Comparison of ENCODE assay signal across 15 mouse cellular contexts in the genomic region with DNA sequence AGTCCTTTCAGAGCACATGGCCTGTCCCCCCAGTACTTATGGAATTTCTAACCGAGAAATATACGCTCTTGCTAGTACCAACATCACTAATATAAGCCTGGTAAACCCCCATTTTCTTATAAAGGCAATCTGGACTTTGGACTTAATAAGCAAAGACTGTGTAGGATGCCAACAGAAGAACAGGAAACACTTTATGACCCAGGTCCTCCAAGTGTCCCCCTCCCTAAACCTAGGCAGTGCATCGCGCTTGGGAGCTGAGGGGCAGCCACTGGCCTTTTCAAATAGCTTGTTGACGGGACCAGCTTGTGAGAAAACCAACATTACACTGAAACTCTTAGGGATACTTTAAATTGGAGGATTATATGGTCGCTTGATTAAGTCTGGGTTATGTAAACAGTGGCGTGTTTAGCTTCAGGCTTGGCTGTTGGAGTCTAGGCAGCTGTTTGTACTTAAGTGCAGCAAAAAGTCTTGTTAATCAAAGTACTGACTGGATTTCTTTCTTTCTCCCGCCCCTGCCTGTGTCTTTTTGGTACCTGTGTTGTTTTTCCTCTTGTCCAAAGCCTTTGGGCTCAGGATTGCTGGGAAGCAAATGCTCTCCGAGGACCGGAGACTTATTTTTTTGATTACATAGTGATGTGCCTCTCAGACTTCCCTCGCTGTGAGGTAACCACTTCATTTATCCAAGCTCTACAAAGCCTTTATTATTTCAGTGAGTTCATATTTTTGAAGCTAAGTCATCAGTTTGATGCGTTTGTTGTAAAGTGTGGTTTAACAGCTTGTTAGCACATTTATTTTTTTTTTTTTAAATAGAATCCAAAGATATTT.
DNase-seq lines count a peak whose midpoint lies in the region; ATAC-seq and TF ChIP-seq lines count a peak whose summit lies in the region.
"Had no signal": no experiment of that assay in that cellular context is flagged by ENCODE, and none has a peak within 500 bp of the region (broad histone marks: within the 10 kb centered on the region; RNA-seq: fewer than 3 reads in every experiment).

No protein-coding gene starts in this region.

- no peaks in the 10 kb centered on the region for H3K36me3 ChIP-seq in heart, embryonic 12.5 days
- no peaks in the 10 kb centered on the region for H3K36me3 ChIP-seq in lung, postnatal 0 days (ENCODE audit: insufficient read depth, low read length)
- H3K36me3 ChIP-seq in limb, embryonic 10.5 days = no peaks in the 10 kb centered on the region
- H3K36me3 ChIP-seq: embryonic facial prominence, embryonic 15.5 days had no signal

- no peak overlapping the region for H3K9ac ChIP-seq in heart, embryonic 12.5 days
- H3K9ac ChIP-seq in lung, postnatal 0 days (replicated peaks; ENCODE audit: low read depth) = no peak overlapping the region
- H3K9ac ChIP-seq: embryonic facial prominence, embryonic 15.5 days; liver, embryonic 14.5 days had no signal

- TF ChIP-seq EP300 in lung, postnatal 0 days (IDR thresholded peaks at IDR 0.05) = no peak

- H3K4me1 ChIP-seq in heart, embryonic 12.5 days (replicated peaks) = peaks cover 8% of the 10 kb centered on the region; the same call in 1 of the 2 replicates
- H3K4me1 ChIP-seq in lung, postnatal 0 days (ENCODE audit: insufficient read depth, low read depth, low read length) = no peaks in the 10 kb centered on the region
- H3K4me1 ChIP-seq in limb, embryonic 10.5 days = peaks cover 28% of the 10 kb centered on the region
- H3K4me1 ChIP-seq: megakaryocyte, embryonic 14.5 days had no signal

- DNase-seq in heart, adult 18-20 months = no peak
- peak; percentile 7 for DNase-seq in lung, postnatal 0 days (ENCODE audit: low spot score)
- DNase-seq in lung, adult 18-20 months = no peak
- peak; percentile 37 for DNase-seq in limb, embryonic 10.5 days (ENCODE audit: low spot score)
- DNase-seq in frontal cortex, postnatal 25 days (ENCODE audit: low spot score in 2 of 2) = no peak
- DNase-seq in thymus, postnatal 36 days = no peak
- DNase-seq: adrenal gland, postnatal 36 days; cerebellum, adult 18-20 months; right cerebral cortex, postnatal 4 days had no signal

- H3K9me3 ChIP-seq in heart, embryonic 12.5 days (replicated peaks) = no peaks in the 10 kb centered on the region
- H3K9me3 ChIP-seq in lung, postnatal 0 days (ENCODE audit: low read length) = no peaks in the 10 kb centered on the region
- H3K9me3 ChIP-seq in limb, embryonic 10.5 days (replicated peaks) = no peaks in the 10 kb centered on the region
- H3K9me3 ChIP-seq: embryonic facial prominence, embryonic 15.5 days; megakaryocyte, embryonic 14.5 days had no signal

- H3K4me2 ChIP-seq in heart, embryonic 12.5 days = no peak overlapping the region
- H3K4me2 ChIP-seq in lung, postnatal 0 days (replicated peaks; ENCODE audit: low read depth, low read length) = no peak overlapping the region
- H3K4me2 ChIP-seq: embryonic facial prominence, embryonic 15.5 days had no signal

- peak overlapping the region; percentile 56 for H3K27ac ChIP-seq in heart, embryonic 12.5 days (ENCODE audit: poor library complexity, severe bottlenecking)
- no peak overlapping the region for H3K27ac ChIP-seq in lung, postnatal 0 days (ENCODE audit: low read length)
- peak overlapping the region; percentile 59 for H3K27ac ChIP-seq in limb, embryonic 10.5 days
- H3K27ac ChIP-seq: embryonic facial prominence, embryonic 15.5 days; layer of hippocampus, adult 2 months; liver, embryonic 14.5 days had no signal

- no peak for ATAC-seq in heart, embryonic 12.5 days (ENCODE audit: insufficient number of reproducible peaks, low FRiP score)
- ATAC-seq in lung, postnatal 0 days = no peak
- ATAC-seq in megakaryocyte-erythroid progenitor cell, adult 5-6 weeks (replicated peaks; ENCODE audit: low FRiP score, low TSS enrichment, poor library complexity, severe bottlenecking) = no peak

- 53% methylated on average over 12 of the region's 12 CpGs for WGBS in heart, embryonic 12.5 days
- WGBS in lung, postnatal 0 days = 35% methylated on average over 12 of the region's 12 CpGs
- 42% methylated on average over 12 of the region's 12 CpGs for whole genome bisulfite sequencing in limb, embryonic 10.5 days

- no peak for TF ChIP-seq CTCF in lung, postnatal 0 days (IDR thresholded peaks at IDR 0.05)

- no peaks in the 10 kb centered on the region for H3K27me3 ChIP-seq in heart, embryonic 12.5 days (replicated peaks)
- H3K27me3 ChIP-seq in lung, postnatal 0 days (replicated peaks; ENCODE audit: insufficient read depth, low read length) = no peaks in the 10 kb centered on the region
- no peaks in the 10 kb centered on the region for H3K27me3 ChIP-seq in limb, embryonic 10.5 days (ENCODE audit: low read depth, poor library complexity, severe bottlenecking)
- H3K27me3 ChIP-seq: megakaryocyte, embryonic 14.5 days had no signal

- H3K4me3 ChIP-seq in heart, embryonic 12.5 days = no peak overlapping the region
- no peak overlapping the region for H3K4me3 ChIP-seq in lung, postnatal 0 days (ENCODE audit: low read depth, low read length)
- no peak overlapping the region for H3K4me3 ChIP-seq in limb, embryonic 10.5 days
- H3K4me3 ChIP-seq: embryonic facial prominence, embryonic 15.5 days; layer of hippocampus, adult 2 months; megakaryocyte, embryonic 14.5 days had no signal

Comparison
In these comparisons a context has a peak if more than half of its experiments do, and no peak if none do; other contexts are left out.
1. DNase-seq: peak in lung, postnatal 0 days (single experiment) and limb, embryonic 10.5 days (single experiment); none in heart, adult 18-20 months (0 of 2), lung, adult 18-20 months (0 of 2), frontal cortex, postnatal 25 days (0 of 2) and thymus, postnatal 36 days (0 of 2).